Mouse (Mus musculus) midbrain, embryonic 16.5 days (tissue): Measurements from ENCODE around the gene Hist1h1d. TPM values are rescaled to one million over a fixed set of nuclear protein-coding genes. Genes with fewer than 3 reads are reported as not detected.

Experiments used
- ATAC-seq: fragments of 200-750 bp; cut with Nextera tagmentation; 2 replicates; pipeline ENCODE4 v1.8.0; 2017; ENCODE audit warnings: moderate TSS enrichment
- H3K27ac ChIP-seq: fragments of 300-500 bp; sonication (generic); 2 replicates; pipeline ENCODE4 v1.5.1; 2014; ENCODE audit warnings: mild to moderate bottlenecking, low read length, mixed read lengths
- H3K27me3 ChIP-seq: fragments of 300-500 bp; sonication (generic); 2 replicates; pipeline ENCODE4 v1.6.1; 2014; ENCODE audit warnings: low read depth, low read length, mixed read lengths; ENCODE audit not compliant: control insufficient read depth, insufficient read depth
- H3K36me3 ChIP-seq: fragments of 300-500 bp; sonication (generic); 2 replicates; pipeline ENCODE4 v1.6.1; 2014; ENCODE audit warnings: mild to moderate bottlenecking, low read length, moderate library complexity, mixed read lengths; ENCODE audit not compliant: control insufficient read depth, insufficient read depth
- H3K4me1 ChIP-seq: fragments of 300-500 bp; sonication (generic); 2 replicates; pipeline ENCODE4 v1.6.1; 2014; ENCODE audit warnings: mild to moderate bottlenecking, low read length, mixed read lengths; ENCODE audit not compliant: control insufficient read depth, insufficient read depth
- H3K4me2 ChIP-seq: fragments of 300-500 bp; sonication (generic); 2 replicates; pipeline ENCODE4 v1.6.1; 2014; ENCODE audit warnings: mild to moderate bottlenecking, low read length, mixed read lengths
- H3K4me3 ChIP-seq: fragments of 300-500 bp; sonication (generic); 2 replicates; pipeline ENCODE4 v1.5.1; 2014; ENCODE audit warnings: low read depth, mild to moderate bottlenecking, low read length, moderate library complexity, mixed read lengths
- H3K9ac ChIP-seq: fragments of 300-500 bp; sonication (generic); 2 replicates; pipeline ENCODE4 v1.6.1; 2014; ENCODE audit warnings: low read depth, low read length, mixed read lengths
- H3K9me3 ChIP-seq: fragments of 300-500 bp; sonication (generic); replicated peaks from 2 replicates; pipeline ENCODE4 v1.6.1; 2014; ENCODE audit warnings: mild to moderate bottlenecking, low read length, mixed read lengths; ENCODE audit not compliant: control insufficient read depth, poor library complexity, severe bottlenecking
- WGBS: fragments of 180-500 bp; shearing (Covaris S2); extraction: QIAGEN DNeasy Blood & Tissue Kit; methylation state at CpG from one replicate; pipeline ENCODE4 v1.1.7; 2014; 5-methylcytosine and 5-hydroxymethylcytosine counted together
- polyA plus RNA-seq: library from polyadenylated mRNA; unstranded; fragments of >200 nt; fragmentation: Nextera tagmentation; extraction: Ambion mirVana; gene quantifications from 2 replicates; pipeline ENCODE4 v1.2.1, GENCODE M21; 2015

The Hist1h1d gene
- polyA plus RNA-seq, 1 experiment from 2014 or later = not detected

DNA sequence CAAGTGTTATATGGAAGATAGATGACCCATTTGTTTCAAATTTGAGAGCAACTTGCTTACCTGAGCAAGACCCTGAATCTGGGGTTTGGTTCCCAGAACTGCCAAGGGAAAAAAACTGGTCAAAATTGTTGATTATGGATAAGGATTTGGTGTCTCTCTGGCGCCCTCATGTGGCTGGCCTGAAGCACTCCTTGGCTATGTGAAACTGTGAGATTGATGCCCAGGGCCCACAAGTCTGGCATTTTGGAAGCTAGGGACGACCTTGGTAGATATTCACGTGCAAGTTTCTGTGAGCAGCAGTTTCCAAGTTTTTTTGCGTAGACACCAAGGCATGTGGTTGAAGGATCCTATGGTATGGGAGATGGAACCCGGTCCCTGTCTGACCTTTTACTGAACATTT is 28.4 kb upstream of the Hist1h1d start:
- Histone ChIP-seq H3K27ac (no peak overlapping the region), H3K27me3 (no peaks in the 10 kb centered on the region), H3K4me2 (peak overlapping the region; percentile 10; the same call in 1 of the 2 replicates), H3K4me3 (no peak overlapping the region; the same call in 1 of the 2 replicates), H3K36me3 (no peaks in the 10 kb centered on the region), H3K4me1 (peaks cover 11% of the 10 kb centered on the region), H3K9me3 (no peaks in the 10 kb centered on the region), H3K9ac (no peak overlapping the region)
- 10% methylated on average over 5 of the region's 5 CpGs for WGBS
- ATAC-seq = no peak; the same call in 1 of the 2 replicates

DNA sequence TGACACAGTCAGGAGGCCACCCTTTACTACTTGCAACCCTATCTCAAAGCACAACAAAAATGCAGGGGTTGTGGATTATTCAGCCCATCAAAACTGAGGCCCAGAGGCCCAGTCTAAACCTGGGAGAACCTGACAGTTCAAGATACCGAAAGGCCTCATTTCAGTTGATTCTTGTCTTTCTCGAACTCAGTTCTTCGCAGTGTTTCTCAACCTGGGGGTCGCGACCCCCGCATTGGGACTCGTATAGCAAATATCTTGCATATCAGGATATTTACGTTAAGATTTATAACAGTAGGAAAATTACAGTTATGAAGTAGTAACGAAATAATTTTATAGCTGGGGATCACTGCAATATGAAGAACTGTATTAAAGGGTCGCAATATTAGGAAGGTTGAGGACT is 27.2 kb upstream of the Hist1h1d start:
- Histone ChIP-seq H3K4me3 (peak overlapping the region; percentile 35), H3K4me1 (peaks cover 15% of the 10 kb centered on the region), H3K9me3 (no peaks in the 10 kb centered on the region), H3K9ac (no peak overlapping the region), H3K36me3 (no peaks in the 10 kb centered on the region), H3K27ac (no peak overlapping the region), H3K27me3 (no peaks in the 10 kb centered on the region), H3K4me2 (peak overlapping the region; percentile 60)
- ATAC-seq = no peak
- 3% methylated on average over 10 of the region's 10 CpGs for WGBS

- Histone ChIP-seq H3K9ac (peak overlapping the region; percentile 40; the same call in 1 of the 2 replicates), H3K27ac (peak overlapping the region; percentile 28; the same call in 1 of the 2 replicates), H3K4me3 (peak overlapping the region; percentile 35), H3K36me3 (no peaks in the 10 kb centered on the region), H3K9me3 (no peaks in the 10 kb centered on the region), H3K4me2 (peak overlapping the region; percentile 60), H3K27me3 (no peaks in the 10 kb centered on the region), H3K4me1 (peaks cover 15% of the 10 kb centered on the region)
- WGBS = under 1% methylated on average over 17 of the region's 17 CpGs
- ATAC-seq = peak; percentile 52; the same call in 1 of the 2 replicates
Measured at GRCm38 (mm10) chr13:23526312-23526711, 26.8 kb upstream of the Hist1h1d start.

DNA sequence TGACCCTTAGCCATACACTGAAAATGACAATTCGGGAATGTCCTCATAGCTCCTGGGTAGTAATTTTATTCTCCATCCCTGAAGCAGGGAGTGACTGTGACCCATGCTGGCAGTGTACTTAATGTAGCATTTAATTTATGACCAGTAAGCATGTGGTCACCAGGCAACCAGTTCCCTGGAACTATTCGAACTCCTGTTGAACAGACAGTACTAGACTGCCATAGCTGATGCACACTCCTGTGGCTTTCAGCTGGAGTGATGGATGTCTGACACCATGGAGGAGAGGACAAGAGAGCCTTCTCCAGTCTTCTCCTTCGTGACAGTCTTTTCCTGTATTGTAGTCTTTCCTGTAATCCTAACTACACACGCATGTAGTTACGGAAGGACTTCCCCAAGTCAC is 24.1 kb upstream of the Hist1h1d start:
- Histone ChIP-seq H3K9me3 (no peaks in the 10 kb centered on the region), H3K4me1 (peaks cover 27% of the 10 kb centered on the region), H3K27me3 (no peaks in the 10 kb centered on the region), H3K9ac (no peak overlapping the region), H3K4me2 (no peak overlapping the region), H3K27ac (no peak overlapping the region), H3K4me3 (no peak overlapping the region), H3K36me3 (no peaks in the 10 kb centered on the region)
- WGBS = 77% methylated on average over 5 of the region's 5 CpGs
- no peak for ATAC-seq

GRCm38 (mm10) chr13:23529480-23530165 is 23.4 kb upstream of the Hist1h1d start:
- no peak for ATAC-seq
- H3K4me2 ChIP-seq = peak overlapping the region; percentile 71
- peak overlapping the region; percentile 60 for H3K4me3 ChIP-seq
- H3K27me3 ChIP-seq = no peaks in the 10 kb centered on the region
- no peaks in the 10 kb centered on the region for H3K36me3 ChIP-seq
- H3K9me3 ChIP-seq = no peaks in the 10 kb centered on the region
- WGBS = 30% methylated on average over 2 of the region's 2 CpGs
- peak overlapping the region; percentile 97 for H3K27ac ChIP-seq
- peak overlapping the region; percentile 77; the same call in 1 of the 2 replicates for H3K9ac ChIP-seq
- peaks cover 33% of the 10 kb centered on the region for H3K4me1 ChIP-seq

- Histone ChIP-seq H3K27ac (peak overlapping the region; percentile 97), H3K36me3 (no peaks in the 10 kb centered on the region), H3K9ac (peak overlapping the region; percentile 77), H3K4me1 (peaks cover 34% of the 10 kb centered on the region), H3K9me3 (no peaks in the 10 kb centered on the region), H3K4me2 (peak overlapping the region; percentile 71), H3K4me3 (peak overlapping the region; percentile 60), H3K27me3 (no peaks in the 10 kb centered on the region)
- under 1% methylated on average over 20 of the region's 20 CpGs for WGBS
- no peak for ATAC-seq
Measured at GRCm38 (mm10) chr13:23530181-23530900, 22.7 kb upstream of the Hist1h1d start.

DNA sequence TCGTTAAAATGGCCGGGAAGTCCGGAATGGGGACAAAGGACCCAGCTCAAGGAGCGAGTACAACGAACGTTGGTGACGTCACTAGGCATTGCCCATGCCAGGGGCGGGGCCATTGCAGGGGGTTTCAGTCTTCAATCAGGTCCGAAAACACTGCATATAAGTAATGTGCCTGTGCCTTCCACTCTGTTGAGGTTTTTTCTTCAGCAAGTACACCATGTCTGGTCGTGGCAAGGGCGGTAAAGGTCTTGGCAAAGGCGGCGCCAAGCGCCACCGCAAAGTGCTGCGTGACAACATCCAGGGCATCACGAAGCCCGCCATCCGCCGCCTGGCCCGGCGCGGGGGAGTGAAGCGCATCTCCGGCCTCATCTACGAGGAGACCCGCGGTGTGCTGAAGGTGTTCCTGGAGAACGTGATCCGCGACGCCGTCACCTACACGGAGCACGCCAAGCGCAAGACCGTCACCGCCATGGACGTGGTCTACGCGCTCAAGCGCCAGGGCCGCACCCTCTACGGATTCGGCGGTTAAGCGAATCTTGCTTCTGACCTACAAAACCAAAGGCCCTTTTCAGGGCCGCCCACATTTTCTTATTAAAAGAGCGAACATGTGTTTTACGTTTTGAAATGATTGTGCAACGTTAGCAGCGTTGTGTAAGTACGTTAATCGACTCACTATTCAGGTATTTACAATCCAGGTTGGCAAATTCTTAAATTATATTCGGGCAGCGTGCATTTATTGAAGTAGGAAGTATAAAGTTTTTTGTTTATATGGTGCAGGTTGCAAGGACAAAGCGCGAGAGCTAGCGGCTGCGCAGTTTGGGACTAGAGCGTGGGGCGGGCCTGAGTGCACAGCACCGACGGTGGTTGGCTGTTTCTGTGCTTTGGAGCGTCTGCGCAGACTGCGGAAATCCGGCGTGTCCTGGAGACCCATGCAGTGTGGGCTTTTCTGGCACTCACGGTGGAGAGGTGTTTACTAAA is 21.9 kb upstream of the Hist1h1d start, which contains the start of gene Hist1h4h:
Hist1h4h (plus strand) TSS at position 150 of the 975 bp plus-strand sequence.
- Histone ChIP-seq H3K9me3 (no peaks in the 10 kb centered on the region), H3K36me3 (no peaks in the 10 kb centered on the region)
- peak; percentile 92 for ATAC-seq

DNA sequence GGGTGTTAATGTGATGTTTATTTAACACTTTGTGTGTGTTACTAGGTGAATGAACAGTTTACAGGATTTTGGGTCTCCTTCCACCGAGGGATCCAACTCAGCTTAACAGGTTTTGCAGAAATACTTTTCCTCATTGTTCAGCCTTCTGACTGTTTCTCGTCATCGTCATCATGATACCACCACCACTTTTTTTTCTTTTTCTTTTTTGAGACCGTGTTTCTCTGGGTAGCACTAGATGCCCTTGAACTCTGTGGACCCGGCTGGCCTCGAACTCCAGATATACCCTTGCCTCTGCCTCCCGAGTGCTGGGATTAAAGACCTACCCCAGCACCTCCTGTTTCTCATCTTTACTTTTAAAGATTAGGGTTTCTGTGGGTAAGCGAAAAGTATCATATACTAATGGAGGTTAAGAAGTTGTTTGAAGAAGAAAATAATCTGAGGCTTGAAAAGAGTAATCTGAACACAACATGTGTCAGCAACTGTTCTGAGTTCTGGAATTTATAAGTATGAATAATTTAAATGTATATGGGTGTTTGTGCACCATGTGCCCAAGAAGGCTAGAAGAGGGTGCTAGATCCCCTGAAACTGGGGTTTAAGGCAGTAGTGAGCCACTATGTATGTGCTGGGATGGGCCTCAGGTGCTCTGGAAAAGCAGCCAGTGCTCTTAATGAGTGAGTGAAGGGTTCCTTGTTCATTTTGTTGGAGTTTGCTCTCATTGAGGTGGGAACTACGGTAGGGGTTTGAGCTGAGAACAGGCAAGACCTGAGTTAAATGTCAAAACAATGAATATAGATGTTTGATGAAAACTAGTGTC is 20.6 kb upstream of the Hist1h1d start:
- 19% methylated on average over 9 of the region's 9 CpGs for WGBS
- no peak for ATAC-seq

More for the DNA sequence above, 21.9 kb upstream of the Hist1h1d start, which contains the start of gene Hist1h4h:
- Histone ChIP-seq H3K4me1 (peaks cover 34% of the 10 kb centered on the region), H3K9ac (peak within 1 kb of the TSS; percentile 77), H3K4me3 (peak within 1 kb of the TSS; percentile 60), H3K27me3 (no peaks in the 10 kb centered on the region), H3K27ac (peak within 1 kb of the TSS; percentile 97), H3K4me2 (peak within 1 kb of the TSS; percentile 71)
- WGBS = under 1% methylated on average over 50 of the region's 70 CpGs

More for the DNA sequence above, 20.6 kb upstream of the Hist1h1d start:
- H3K36me3 ChIP-seq = no peaks in the 10 kb centered on the region
- peak overlapping the region; percentile 97 for H3K27ac ChIP-seq
- H3K27me3 ChIP-seq = no peaks in the 10 kb centered on the region
- peaks cover 31% of the 10 kb centered on the region for H3K4me1 ChIP-seq
- 0 out of 2 replicates have a peak overlapping the region, but pooled peaks have one; percentile 77 for H3K9ac ChIP-seq
- H3K4me3 ChIP-seq = peak overlapping the region; percentile 60
- peak overlapping the region; percentile 71 for H3K4me2 ChIP-seq
- no peaks in the 10 kb centered on the region for H3K9me3 ChIP-seq
